Mouse (Mus musculus): ENCODE results near the gene Nubp2. TPM values are rescaled to one million over a fixed set of nuclear protein-coding genes. Genes with fewer than 3 reads are reported as not detected.

The Nubp2 gene
- total and polyA plus RNA-seq, 3 experiments = 17.8 to 22.7 (median 18.2) TPM

- Histone ChIP-seq H3K9ac (ENCODE audit: low read depth, low read length) (no peak overlapping the region), H3K27ac (no peak overlapping the region), H3K79me2 (replicated peaks; ENCODE audit: control insufficient read depth, insufficient read depth, low read length) (peaks cover 3% of the 10 kb centered on the region), H3K36me3 (ENCODE audit: control insufficient read depth, insufficient read depth, low read length) (peaks cover 7% of the 10 kb centered on the region), H3K4me1 (ENCODE audit: control insufficient read depth, insufficient read depth, low read length) (peaks cover 3% of the 10 kb centered on the region), H3K27me3 (ENCODE audit: control insufficient read depth, insufficient read depth, low read length) (no peaks in the 10 kb centered on the region), H3K4me3 (no peak overlapping the region)
- intact Hi-C loops (cut with DNase I) = no loop called here
- TF ChIP-seq POLR2A (IDR thresholded peaks at IDR 0.05; ENCODE audit: insufficient read depth, low read depth, low read length) = no peak
- no peak for TF ChIP-seq CTCF (IDR thresholded peaks at IDR 0.05)
- TF ChIP-seq EP300 (IDR thresholded peaks at IDR 0.05; ENCODE audit: insufficient read depth, low read depth, low read length) = no peak
- no peak for DNase-seq
- WGBS = 50% methylated on average over 1 of the region's 1 CpGs
These were observed 43.4 kb upstream of the Nubp2 start for GRCm38 (mm10) chr17:24929506-24929905.

GRCm38 (mm10) chr17:24923246-24923645 is 37.1 kb upstream of the Nubp2 start:
- Histone ChIP-seq H3K9ac (ENCODE audit: low read depth, low read length) (no peak overlapping the region), H3K4me3 (no peak overlapping the region), H3K79me2 (replicated peaks; ENCODE audit: control insufficient read depth, insufficient read depth, low read length) (peaks cover 2% of the 10 kb centered on the region), H3K4me1 (ENCODE audit: control insufficient read depth, insufficient read depth, low read length) (no peaks in the 10 kb centered on the region), H3K36me3 (ENCODE audit: control insufficient read depth, insufficient read depth, low read length) (peaks cover 3% of the 10 kb centered on the region), H3K27me3 (ENCODE audit: control insufficient read depth, insufficient read depth, low read length) (no peaks in the 10 kb centered on the region), H3K27ac (no peak overlapping the region)
- no peak for DNase-seq
- WGBS = 80% methylated on average over 1 of the region's 1 CpGs
- intact Hi-C loops (cut with DNase I) = no loop called here
- TF ChIP-seq EP300 (IDR thresholded peaks at IDR 0.05; ENCODE audit: insufficient read depth, low read depth, low read length) = no peak
- no peak for TF ChIP-seq CTCF (IDR thresholded peaks at IDR 0.05)
- no peak for TF ChIP-seq POLR2A (IDR thresholded peaks at IDR 0.05; ENCODE audit: insufficient read depth, low read depth, low read length)

- intact Hi-C loops (cut with DNase I) = no loop called here
- TF ChIP-seq POLR2A (IDR thresholded peaks at IDR 0.05; ENCODE audit: insufficient read depth, low read depth, low read length) (no peak), EP300 (IDR thresholded peaks at IDR 0.05; ENCODE audit: insufficient read depth, low read depth, low read length) (no peak), CTCF (IDR thresholded peaks at IDR 0.05) (no peak)
These were observed 27.8 kb upstream of the Nubp2 start for GRCm38 (mm10) chr17:24913984-24914383.

GRCm38 (mm10) chr17:24907591-24907990 is 21.4 kb upstream of the Nubp2 start:
- intact Hi-C loops (cut with DNase I) = no loop called here
- 91% methylated on average over 2 of the region's 2 CpGs for WGBS

More at GRCm38 (mm10) chr17:24913984-24914383, 27.8 kb upstream of the Nubp2 start:
- no peak overlapping the region for H3K4me3 ChIP-seq
- no peak for DNase-seq
- H3K27me3 ChIP-seq (ENCODE audit: control insufficient read depth, insufficient read depth, low read length) = no peaks in the 10 kb centered on the region
- no peak overlapping the region for H3K27ac ChIP-seq
- no peaks in the 10 kb centered on the region for H3K4me1 ChIP-seq (ENCODE audit: control insufficient read depth, insufficient read depth, low read length)
- no peak overlapping the region for H3K9ac ChIP-seq (ENCODE audit: low read depth, low read length)
- H3K36me3 ChIP-seq (ENCODE audit: control insufficient read depth, insufficient read depth, low read length) = no peaks in the 10 kb centered on the region
- H3K79me2 ChIP-seq (replicated peaks; ENCODE audit: control insufficient read depth, insufficient read depth, low read length) = no peaks in the 10 kb centered on the region

GRCm38 (mm10) chr17:24903767-24904166 is 17.6 kb upstream of the Nubp2 start:
- intact Hi-C loops (cut with DNase I) = no loop called here
- no peak overlapping the region for H3K4me3 ChIP-seq
- 90% methylated on average over 9 of the region's 9 CpGs for WGBS
- H3K79me2 ChIP-seq (replicated peaks; ENCODE audit: control insufficient read depth, insufficient read depth, low read length) = no peaks in the 10 kb centered on the region
- no peaks in the 10 kb centered on the region for H3K36me3 ChIP-seq (ENCODE audit: control insufficient read depth, insufficient read depth, low read length)
- no peaks in the 10 kb centered on the region for H3K27me3 ChIP-seq (ENCODE audit: control insufficient read depth, insufficient read depth, low read length)
- TF ChIP-seq EP300 (IDR thresholded peaks at IDR 0.05; ENCODE audit: insufficient read depth, low read depth, low read length) (no peak), CTCF (IDR thresholded peaks at IDR 0.05) (no peak), POLR2A (IDR thresholded peaks at IDR 0.05; ENCODE audit: insufficient read depth, low read depth, low read length) (no peak)
- H3K9ac ChIP-seq (ENCODE audit: low read depth, low read length) = no peak overlapping the region
- peaks cover under 1% of the 10 kb centered on the region for H3K4me1 ChIP-seq (ENCODE audit: control insufficient read depth, insufficient read depth, low read length)
- no peak overlapping the region for H3K27ac ChIP-seq
- no peak for DNase-seq

More at GRCm38 (mm10) chr17:24907591-24907990, 21.4 kb upstream of the Nubp2 start:
- Histone ChIP-seq H3K79me2 (replicated peaks; ENCODE audit: control insufficient read depth, insufficient read depth, low read length) (no peaks in the 10 kb centered on the region), H3K4me3 (no peak overlapping the region), H3K27ac (no peak overlapping the region), H3K27me3 (ENCODE audit: control insufficient read depth, insufficient read depth, low read length) (no peaks in the 10 kb centered on the region), H3K4me1 (ENCODE audit: control insufficient read depth, insufficient read depth, low read length) (no peaks in the 10 kb centered on the region), H3K9ac (ENCODE audit: low read depth, low read length) (no peak overlapping the region), H3K36me3 (ENCODE audit: control insufficient read depth, insufficient read depth, low read length) (no peaks in the 10 kb centered on the region)
- TF ChIP-seq CTCF (IDR thresholded peaks at IDR 0.05) (no peak), EP300 (IDR thresholded peaks at IDR 0.05; ENCODE audit: insufficient read depth, low read depth, low read length) (no peak), POLR2A (IDR thresholded peaks at IDR 0.05; ENCODE audit: insufficient read depth, low read depth, low read length) (no peak)
- no peak for DNase-seq

GRCm38 (mm10) chr17:24902671-24903474 is 16.7 kb upstream of the Nubp2 start:
- 71% methylated on average over 9 of the region's 9 CpGs for WGBS
- Histone ChIP-seq H3K4me3 (no peak overlapping the region), H3K9ac (ENCODE audit: low read depth, low read length) (no peak overlapping the region), H3K79me2 (replicated peaks; ENCODE audit: control insufficient read depth, insufficient read depth, low read length) (no peaks in the 10 kb centered on the region), H3K4me1 (ENCODE audit: control insufficient read depth, insufficient read depth, low read length) (peaks cover 2% of the 10 kb centered on the region), H3K27me3 (ENCODE audit: control insufficient read depth, insufficient read depth, low read length) (no peaks in the 10 kb centered on the region), H3K27ac (no peak overlapping the region), H3K36me3 (ENCODE audit: control insufficient read depth, insufficient read depth, low read length) (no peaks in the 10 kb centered on the region)
- TF ChIP-seq POLR2A (IDR thresholded peaks at IDR 0.05; ENCODE audit: insufficient read depth, low read depth, low read length) (no peak), CTCF (IDR thresholded peaks at IDR 0.05) (peak; percentile 63)
- intact Hi-C loops (cut with DNase I) = no loop called here
- no peak for DNase-seq

All from heart, adult 2 months (tissue).